Mouse (Mus musculus) granulocyte monocyte progenitor cell, adult 5-6 weeks (primary cell): ENCODE results near the gene Abca7. TPM values are rescaled to one million over a fixed set of nuclear protein-coding genes. Genes with fewer than 3 reads are reported as not detected.
A peak's percentile ranks its signal among the peaks of the same experiment; 100 is the strongest.

Experiments used
- ATAC-seq: replicated peaks from 2 replicates; pipeline ENCODE4 v1.8.0; 2016; ENCODE audit warnings: mild to moderate bottlenecking, moderate TSS enrichment, inconsistent platforms; ENCODE audit not compliant: poor library complexity, severe bottlenecking
- total RNA-seq, 2 experiments: library from RNA; stranded (forward) in 1 of 2; stranded (reverse) in 1 of 2; fragments of 200-712, 200-1000 nt in 1 of 2; fragments of >200 nt in 1 of 2; fragmentation: Nextera tagmentation in 1 of 2; gene quantifications; 2 replicates each; pipeline ENCODE4 v1.2.3; 2014 to 2017

The Abca7 gene
- total RNA-seq, 2 experiments from 2014 or later = 14.7 to 23.0 TPM

DNA sequence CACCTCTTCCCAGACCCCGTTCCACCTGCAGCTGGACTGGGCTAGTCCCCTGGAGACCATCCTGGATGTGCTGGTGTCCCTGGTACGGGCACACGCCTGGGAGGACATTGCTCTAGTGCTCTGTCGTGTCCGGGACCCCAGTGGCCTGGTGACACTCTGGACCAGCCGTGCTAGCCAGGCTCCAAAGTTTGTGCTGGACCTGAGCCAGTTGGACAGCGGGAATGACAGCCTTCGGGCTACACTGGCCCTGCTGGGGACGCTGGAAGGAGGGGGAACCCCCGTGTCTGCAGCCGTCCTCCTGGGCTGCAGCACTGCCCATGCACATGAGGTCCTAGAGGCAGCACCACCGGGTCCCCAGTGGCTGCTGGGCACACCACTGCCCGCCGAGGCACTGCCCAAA lies 23.5 kb upstream of the Abca7 start:
- ATAC-seq = no peak

DNA sequence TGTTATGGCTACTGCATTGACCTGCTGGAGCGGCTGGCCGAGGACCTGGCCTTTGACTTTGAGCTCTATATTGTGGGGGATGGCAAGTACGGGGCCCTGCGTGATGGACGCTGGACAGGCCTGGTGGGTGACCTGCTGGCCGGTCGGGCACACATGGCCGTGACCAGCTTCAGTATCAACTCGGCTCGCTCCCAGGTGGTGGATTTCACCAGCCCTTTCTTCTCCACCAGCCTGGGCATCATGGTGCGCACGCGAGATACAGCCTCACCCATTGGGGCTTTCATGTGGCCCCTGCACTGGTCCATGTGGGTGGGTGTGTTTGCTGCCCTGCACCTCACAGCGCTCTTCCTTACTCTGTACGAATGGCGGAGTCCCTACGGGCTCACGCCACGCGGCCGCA lies 22.2 kb upstream of the Abca7 start:
- ATAC-seq = no peak

DNA sequence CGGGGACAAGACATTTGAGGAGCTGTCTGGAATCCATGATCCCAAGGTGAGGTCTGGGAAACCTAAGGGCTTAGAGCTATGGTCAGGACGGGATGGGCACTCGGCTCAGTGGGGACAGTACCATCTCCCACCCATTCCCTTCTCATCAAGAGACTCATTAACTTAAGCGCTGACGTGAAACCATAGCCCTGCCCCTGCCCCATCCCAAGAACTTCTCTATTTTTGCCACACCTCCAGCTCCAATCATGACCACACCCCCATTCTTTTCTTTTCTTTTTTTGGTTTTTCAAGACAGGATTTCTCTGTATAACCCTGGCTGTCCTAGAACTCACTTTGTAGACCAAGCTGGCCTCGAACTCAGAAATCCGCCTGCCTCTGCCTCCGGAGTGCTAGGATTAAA lies 21.6 kb upstream of the Abca7 start:
- ATAC-seq = peak; percentile 53; the same call in 1 of the 2 replicates

DNA sequence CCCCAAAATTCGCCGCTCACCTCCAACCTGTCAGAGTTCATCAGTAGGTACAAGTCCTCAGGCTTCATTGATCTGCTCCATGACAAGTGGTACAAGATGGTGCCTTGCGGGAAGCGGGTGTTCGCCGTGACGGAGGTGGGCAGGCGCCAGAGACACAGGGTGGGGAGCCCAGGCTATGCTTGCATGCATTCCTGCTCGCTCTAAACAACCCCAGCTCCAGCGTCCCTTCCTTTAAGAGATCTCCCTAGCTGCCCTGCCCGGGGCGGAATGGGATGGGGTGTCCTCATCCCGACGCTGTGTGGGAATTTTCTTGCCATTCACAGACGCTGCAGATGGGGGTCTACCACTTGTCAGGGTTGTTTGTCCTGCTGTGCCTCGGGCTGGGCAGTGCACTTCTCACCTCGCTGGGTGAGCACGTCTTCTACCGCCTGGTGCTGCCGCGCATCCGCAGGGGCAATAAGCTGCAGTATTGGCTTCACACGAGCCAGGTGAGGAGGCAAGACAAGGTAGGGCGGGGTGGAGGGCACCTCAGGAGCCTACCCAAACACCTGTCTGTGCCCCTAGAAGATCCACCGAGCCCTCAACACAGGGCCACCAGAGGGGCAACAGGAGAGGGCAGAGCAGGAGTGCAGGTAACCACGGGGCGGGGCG lies 20.1 kb upstream of the Abca7 start:
- ATAC-seq = no peak

DNA sequence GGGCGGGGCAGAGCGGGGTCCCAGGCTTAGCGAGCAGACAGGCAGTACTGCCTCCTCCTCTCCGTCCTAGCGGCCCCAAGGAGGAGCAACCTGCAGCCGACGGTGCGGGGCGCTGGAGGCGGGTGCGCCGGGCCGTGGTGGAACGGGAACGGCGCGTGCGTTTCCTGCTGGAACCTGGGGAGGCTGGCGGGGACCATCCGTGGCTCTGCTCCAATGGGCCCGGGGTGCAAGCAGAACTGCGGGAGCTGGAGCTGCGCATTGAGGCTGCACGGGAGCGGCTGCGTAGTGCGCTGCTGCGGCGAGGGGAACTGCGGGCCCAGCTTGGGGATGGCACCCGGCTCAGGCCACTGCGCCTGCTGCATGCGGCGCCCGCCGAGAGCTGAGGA lies 19.6 kb upstream of the Abca7 start:
- no peak for ATAC-seq

DNA sequence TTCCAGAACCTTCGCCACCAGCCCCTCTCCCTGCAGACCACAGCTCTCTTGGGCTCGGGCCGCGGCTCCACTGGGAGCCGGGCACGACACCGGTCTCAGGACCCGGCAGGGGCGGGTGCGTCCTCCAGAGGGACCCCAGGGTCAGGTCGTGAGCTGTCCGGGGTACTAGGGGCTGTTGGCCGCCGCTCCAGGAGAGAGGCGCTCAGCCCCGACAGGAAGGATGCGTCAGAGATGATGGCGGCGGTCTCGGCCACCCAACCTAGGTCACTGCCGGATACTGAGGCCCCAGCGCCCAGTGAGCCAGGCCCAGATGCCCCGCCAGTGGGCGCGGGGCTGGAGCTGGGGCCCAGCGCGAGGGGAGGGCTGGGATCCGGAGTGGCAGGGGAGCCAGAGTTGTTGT lies 19.0 kb upstream of the Abca7 start:
- no peak for ATAC-seq

DNA sequence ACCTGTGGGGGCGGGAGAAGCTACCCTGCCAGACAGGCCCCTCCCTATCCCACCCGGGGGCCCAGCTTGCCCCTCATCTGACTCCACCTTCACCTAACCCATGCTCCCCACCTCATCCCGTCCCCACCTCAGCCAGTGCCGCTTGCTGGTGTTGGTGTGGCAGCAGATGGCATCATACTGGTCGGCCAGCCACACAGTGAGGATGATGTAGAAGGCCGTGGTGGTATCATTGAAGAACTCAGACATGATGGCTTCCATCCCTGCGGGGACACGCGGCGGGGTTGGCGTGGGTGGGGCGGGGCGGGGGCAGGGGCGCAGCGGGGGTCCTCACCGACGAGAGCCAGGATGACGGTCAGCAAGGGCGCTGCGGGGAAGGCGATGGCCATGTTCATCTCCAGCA lies 18.2 kb upstream of the Abca7 start:
- ATAC-seq = no peak

DNA sequence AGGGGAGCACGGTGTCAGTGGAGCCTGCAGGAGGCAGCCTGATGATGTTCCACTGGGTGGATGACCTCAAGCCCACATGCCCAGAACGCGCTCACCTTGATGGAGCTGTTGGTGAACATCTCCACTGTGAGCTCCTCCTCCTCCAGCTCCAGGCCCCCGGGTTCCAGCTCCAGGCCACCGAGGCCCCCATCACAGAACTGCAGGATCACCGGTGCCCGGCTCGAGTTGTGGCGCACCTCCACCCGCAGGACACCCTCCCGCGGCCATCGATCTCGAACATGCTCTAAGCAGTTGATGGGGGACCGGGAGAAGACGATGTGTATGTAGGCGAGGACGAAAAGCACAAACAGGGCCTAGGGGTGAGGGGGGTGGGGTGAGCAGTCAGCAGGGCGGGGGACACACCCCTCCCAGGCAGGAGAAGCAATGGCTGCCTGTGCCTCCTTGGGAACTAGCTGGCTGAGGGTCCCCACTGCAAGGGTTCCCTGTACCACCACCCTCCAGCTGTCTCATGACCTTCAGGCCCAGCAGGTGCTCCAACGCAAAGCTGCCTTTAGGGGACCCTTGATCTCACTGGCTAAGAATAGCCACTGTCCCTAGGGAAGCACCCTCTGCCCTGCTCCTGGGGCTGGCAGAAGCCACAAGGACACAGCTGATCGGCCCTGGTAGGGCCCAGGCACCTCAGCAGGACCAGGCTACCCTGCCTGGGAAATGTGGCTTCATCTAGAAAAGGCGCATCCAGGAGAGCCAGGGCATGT lies 16.7 kb upstream of the Abca7 start:
- no peak for ATAC-seq

DNA sequence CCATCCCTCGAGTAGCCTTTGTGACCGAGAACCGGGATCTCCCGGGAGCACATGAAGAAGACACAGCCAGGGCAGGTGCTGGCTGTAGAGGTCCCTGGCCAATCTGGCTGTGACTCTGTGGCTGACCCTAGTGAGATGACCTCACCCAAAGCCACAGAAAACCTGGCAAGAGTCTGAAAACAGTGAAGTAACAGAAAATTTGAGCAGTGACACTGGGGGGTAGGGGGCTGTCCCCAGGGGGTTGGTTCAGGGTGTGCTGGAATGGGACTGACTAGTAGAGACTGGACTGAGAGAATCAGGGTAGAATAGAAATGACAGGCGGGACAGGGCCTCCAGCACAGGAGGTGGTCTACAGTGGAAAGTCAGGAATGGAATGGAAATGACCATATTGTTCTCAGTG lies 13.1 kb upstream of the Abca7 start:
- no peak for ATAC-seq

DNA sequence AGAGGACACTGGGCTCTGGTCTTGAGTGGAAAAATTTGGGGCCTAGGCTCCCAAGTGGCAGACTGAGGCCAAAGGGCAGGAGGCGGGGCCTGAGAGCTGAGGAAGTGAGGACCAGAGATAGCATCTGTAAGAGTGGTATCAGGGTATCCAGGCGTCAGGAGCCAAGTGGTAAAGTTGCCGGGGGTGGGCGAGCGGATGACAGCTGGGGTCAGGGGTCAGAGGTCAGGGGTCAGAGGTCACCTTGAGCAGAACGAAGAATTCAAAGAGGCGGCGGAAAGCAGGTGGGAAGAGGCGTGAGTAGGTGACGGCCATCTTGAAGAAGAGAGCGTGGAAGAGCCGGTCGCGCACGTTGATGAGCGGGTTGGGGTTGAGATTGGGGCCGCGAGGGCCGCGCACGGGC lies 12.6 kb upstream of the Abca7 start:
- peak; percentile 8; the same call in 1 of the 2 replicates for ATAC-seq

DNA sequence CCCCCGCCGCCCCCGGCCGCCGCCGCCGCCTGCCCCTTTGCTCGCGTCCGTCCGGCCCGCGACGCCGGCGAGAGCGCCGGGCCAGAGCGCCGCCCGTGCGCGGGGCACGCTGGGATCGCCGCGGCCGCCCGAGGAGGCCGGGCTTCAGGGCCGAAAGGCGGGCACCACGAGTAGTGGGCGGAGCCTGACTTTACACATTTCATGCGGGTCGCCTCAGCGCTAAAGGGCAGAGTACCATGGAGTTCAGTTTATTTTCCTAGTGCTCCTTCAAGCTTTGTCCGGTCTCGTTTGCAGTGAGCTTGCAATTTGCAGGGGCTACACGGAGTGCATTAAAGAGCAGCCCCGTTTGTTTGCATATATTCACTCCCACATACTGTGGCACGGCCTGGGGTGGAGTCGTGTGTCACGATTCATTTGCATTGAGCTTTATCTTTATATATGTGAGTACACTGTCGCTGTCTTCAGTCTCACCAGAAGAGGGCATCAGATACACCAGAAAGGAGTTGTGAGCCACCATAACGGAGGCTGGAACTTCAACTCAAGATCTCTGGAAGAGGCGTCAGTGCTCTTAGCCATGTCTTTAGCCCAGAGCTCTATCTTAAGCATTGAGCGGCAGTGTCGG lies 12.0 kb upstream of the Abca7 start, which contains the start of gene Tmem259:
Gene Tmem259, minus strand, starts transcription at position 136 of the 622 bp plus-strand sequence.
- peak; percentile 22 for ATAC-seq

DNA sequence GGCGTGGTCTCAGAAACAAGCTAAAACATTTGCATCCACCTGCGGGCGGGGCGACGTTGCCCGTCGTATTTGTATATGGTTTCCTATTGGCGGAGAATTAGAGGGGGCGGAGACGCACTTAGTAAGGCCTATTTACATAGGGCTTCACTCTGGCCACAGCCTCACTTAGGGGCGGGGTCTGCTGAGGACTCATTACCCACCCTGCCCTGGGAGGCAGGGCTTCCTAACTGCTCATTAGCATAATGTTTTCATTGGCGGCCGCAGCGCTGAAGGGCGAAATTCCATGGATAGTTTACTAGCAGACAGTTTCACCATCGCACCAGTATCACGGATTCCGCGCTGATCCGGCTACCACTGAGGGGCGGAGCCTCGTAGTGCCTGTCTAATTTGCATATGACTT lies 11.4 kb upstream of the Abca7 start:
- ATAC-seq = peak; percentile 61

DNA sequence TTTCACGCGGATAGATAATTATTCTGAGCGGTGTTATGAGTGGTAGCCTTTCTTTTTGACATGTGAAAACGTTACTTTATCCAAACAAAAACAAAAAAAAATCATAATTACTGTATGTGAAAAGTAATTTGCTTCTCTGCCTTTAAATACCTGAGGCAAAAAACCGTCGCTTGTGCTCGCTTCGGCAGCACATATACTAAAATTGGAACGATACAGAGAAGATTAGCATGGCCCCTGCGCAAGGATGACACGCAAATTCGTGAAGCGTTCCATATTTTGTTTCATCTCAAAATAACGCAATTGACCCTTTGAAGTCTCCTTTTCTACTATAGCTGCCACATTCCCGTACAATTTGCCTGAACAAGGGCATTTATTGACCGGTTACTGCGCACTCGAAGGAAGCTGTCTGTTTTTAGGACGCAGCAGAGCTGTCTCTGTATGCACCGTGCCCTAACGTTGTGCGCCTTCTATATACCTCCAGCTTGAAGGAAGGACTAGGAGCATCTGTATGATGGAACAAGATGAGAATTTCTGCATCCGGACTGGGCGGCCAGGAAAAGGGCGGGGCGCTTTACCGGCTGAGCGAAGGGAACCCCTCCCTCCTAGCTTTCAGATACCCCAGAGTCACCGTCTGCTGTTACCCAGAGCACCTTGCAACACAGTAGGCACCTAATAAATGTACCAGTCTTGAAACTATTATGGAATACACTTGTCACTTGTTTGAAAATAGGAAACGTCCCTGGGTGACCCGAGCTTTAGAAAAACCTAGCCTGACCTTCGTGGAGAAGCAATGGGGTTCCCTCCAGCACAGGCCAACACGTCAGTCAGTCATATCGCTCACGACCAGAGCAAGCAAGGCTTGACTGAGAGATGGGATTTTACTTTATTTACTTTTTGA lies 10.7 kb upstream of the Abca7 start:
- peak; percentile 28 for ATAC-seq

DNA sequence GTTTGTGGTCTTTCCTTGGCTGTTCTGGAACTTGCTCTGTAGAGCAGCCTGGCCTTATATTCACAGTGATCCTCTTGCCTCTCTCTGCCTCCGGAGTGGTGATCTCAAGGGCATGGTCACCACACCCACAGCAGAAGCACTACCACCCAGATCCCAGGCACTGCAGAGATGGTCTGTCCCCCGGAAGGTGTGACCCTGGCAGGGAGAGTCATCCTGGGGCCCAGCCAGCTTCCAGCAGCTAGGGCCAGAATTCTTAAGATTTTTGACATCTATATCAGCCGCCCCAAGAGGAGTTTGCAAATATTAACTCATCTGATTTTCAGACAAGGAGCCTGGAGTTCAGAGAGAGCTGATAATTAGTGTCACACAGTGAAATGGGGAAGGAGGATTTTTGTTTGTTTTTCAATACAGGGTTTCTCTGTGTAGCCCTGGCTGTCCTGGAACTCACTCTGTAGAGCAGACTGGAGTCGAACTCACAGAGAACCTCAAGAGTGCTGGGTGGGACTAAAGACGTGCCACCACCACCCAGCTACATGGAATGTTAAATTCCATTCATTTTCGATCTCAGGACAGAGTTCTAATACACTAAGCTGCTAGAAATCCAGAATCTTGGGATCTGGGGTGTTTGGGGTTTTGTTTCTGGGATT lies 9.9 kb upstream of the Abca7 start:
- no peak for ATAC-seq

DNA sequence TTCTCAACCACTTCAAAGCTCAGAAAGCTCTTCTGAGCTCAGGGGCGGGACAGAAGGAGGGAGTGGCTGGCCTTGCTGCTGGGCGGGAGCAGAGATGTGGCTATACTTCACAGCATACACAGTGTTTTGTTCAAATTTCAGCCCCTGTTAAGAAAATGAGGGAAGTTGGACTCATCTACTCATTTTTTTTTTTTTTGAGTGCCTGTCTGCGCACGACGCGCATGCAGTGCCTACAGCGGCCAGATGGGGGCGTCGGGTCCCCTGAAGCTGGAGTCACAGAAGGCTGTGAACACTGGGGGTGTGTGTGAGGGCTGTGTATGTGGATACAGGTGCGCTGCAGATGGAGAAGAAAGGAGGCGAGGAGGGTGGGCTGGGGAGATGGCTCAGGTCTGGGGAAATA lies 9.3 kb upstream of the Abca7 start:
- peak; percentile 32 for ATAC-seq

DNA sequence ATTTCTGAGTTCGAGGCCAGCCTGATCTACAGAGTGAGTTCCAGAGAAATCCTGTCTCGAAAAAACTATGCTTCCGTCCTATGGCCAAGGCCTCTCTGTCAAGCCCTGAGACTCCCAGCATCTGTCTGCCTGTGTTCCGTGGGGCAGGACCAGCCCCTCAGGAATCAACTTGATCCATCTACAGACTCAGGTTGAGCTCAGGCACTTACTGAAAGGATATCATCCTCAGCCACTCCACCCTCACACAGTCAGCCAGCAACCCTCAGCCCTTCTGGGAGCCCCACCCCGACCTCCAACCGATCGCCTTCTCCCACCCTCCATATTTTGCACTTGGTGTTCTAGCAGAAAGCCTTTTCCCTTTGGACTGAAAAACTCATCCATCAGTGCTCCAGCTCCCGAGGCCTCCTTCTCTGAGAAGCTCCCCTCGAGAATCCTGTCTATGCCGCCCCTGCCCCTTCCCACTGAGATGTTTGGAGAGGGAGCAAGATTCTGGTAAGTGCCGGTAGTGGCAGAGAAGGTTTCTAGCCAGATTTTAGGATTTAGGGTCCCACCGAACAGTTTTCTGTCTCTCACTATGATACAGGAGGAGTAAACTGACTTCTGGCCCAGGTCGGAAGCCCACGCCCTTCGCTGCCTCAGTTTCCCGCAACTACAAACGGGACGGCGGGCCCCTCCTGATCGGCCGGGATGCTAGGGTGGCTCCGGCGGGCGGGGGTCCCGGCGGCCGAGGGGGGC lies 8.4 kb upstream of the Abca7 start:
- no peak for ATAC-seq

DNA sequence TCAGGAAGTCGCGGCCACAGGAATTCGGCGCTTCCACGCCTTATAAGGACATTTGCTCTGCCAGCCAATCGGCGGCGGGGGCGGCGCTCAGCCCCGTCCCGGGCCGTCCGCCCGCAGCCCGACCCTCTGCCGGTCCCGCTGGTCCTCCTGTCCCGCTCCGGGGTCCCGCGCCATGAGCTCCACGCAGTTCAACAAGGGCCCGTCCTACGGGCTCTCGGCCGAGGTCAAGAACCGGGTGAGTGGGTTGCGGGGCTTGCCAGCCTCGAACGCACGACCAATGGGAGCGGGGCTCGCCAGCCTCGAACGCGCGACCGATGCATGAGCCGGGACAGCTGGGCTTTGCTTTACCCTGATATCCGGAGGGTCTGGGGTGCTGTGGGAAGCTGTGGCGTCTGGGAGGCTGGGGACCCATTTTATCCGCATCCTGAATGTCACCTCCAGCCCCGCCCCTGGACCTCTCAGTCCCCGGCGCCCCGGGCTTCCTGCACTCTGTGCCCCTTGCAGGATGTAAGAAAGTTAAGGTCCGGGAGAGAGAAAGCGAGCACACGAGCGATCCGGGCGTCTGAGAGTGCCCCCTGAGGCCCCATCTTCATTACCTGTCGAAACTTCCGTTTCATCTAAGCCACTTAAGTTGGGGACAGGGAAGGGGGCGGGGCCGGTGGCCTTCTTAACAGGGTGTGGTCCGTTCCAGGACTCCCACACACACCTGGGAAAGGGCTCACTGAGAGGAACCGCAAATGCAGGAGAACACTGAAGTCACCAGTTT lies 7.6 kb upstream of the Abca7 start, which contains the start of gene Cnn2:
Gene Cnn2, plus strand, starts transcription at position 79 of the 766 bp plus-strand sequence.
- 0 out of 2 replicates have a peak, but pooled peaks have one; percentile 1 for ATAC-seq

DNA sequence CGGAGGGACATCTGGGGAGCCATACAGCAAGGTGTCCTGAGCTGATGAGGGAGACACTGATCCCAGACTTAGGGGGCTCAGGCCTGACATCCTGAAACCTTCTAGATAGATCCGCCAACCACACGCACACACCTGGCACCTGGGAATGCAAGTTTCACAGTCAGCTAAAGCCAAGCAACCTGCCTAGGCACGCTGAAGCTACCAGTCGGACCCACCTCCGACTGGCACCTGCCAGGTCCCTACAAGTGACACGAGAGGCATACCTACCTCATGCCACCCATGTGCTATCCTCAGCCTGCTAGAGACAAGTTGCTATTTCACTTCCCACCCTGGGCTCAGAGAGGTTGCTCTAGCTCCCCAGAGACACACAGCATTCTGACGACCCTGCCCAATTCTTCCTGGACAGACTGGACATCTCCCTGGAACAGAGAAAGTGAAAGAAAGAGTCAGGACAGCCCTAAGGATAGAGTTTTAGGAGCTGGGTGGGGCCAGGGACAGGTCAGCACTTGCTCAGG lies 7.0 kb upstream of the Abca7 start:
- ATAC-seq = no peak
